Mouse (Mus musculus) stomach, postnatal 0 days (tissue): ENCODE measurements around the gene Mgam.

ENCODE experiments used
- CTCF ChIP-seq: IDR thresholded peaks from 2 replicates; pipeline ENCODE4 v1.5.1; 2016; ENCODE audit warnings: antibody characterized with exemption, low read depth, mild to moderate bottlenecking, moderate library complexity
- EP300 ChIP-seq: optimal IDR thresholded peaks from 2 replicates; pipeline ENCODE3; 2016; ENCODE audit warnings: antibody characterized with exemption

DNA sequence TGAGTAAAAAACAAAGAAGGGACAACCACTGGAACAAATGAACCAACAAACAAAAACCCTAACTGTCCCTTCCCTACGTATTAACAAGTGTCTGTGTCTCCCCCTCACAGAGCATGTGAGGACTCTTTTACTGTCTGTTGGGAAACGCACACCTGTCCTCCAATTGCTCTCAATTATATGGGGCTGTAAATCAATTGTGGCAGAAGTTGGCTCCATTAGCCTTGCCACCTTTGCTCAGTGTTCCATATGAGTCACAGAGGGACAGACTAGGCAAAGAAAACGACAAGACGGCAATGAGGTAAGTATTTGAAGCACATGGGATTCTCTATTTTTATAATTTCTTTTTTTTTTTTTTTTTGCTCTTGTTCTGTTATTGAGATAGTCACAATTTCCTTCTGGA lies 149.8 kb downstream of the Mgam start:
- TF ChIP-seq CTCF (no peak), EP300 (no peak)
